Mouse (Mus musculus): Measurements from ENCODE around the gene Shc2. TPM values are rescaled to one million over a fixed set of nuclear protein-coding genes. Genes with fewer than 3 reads are reported as not detected.

Shc2 gene
- 20.5 and 22.6 TPM in 2 replicates for polyA plus RNA-seq (2016; fragmentation: Nextera tagmentation; extraction: Ambion mirVana)

GRCm38 (mm10) chr10:79637128-79638110 is at the start of gene Shc2:
TSS of gene Shc2 (minus strand) at chr10:79637918.
- DNase-seq (ENCODE audit: low spot score): peak; percentile 74
- WGBS: under 1% methylated on average over 116 of the region's 116 CpGs
- Histone ChIP-seq H3K9me3 (no peaks in the 10 kb centered on the region), H3K27me3 (ENCODE audit: insufficient read depth, poor library complexity, severe bottlenecking) (peaks cover 33% of the 10 kb centered on the region), H3K4me1 (replicated peaks) (peaks cover 54% of the 10 kb centered on the region), H3K36me3 (no peaks in the 10 kb centered on the region), H3K4me3 (peak within 1 kb of the TSS; percentile 86), H3K27ac (peak within 1 kb of the TSS; percentile 94)

GRCm38 (mm10) chr10:79687513-79687912 is 49.8 kb upstream of the Shc2 start:
- H3K36me3 ChIP-seq: peaks cover 67% of the 10 kb centered on the region
- WGBS: 93% methylated on average over 6 of the region's 6 CpGs
- H3K27me3 ChIP-seq (ENCODE audit: insufficient read depth, poor library complexity, severe bottlenecking): no peaks in the 10 kb centered on the region
- no peak for DNase-seq (ENCODE audit: low spot score)
- H3K9me3 ChIP-seq: peaks cover 5% of the 10 kb centered on the region; the same call in 1 of the 2 replicates
- H3K4me1 ChIP-seq (replicated peaks): peaks cover 18% of the 10 kb centered on the region
- H3K27ac ChIP-seq: no peak overlapping the region
- no peak overlapping the region for H3K4me3 ChIP-seq

GRCm38 (mm10) chr10:79686691-79687090 is 49.0 kb upstream of the Shc2 start:
- Histone ChIP-seq H3K9me3 (no peaks in the 10 kb centered on the region), H3K4me3 (no peak overlapping the region), H3K27me3 (ENCODE audit: insufficient read depth, poor library complexity, severe bottlenecking) (no peaks in the 10 kb centered on the region), H3K36me3 (peaks cover 64% of the 10 kb centered on the region), H3K27ac (no peak overlapping the region), H3K4me1 (replicated peaks) (peaks cover 22% of the 10 kb centered on the region)
- WGBS: 93% methylated on average over 1 of the region's 1 CpGs
- DNase-seq (ENCODE audit: low spot score): no peak

GRCm38 (mm10) chr10:79686219-79686618 is 48.5 kb upstream of the Shc2 start:
- Histone ChIP-seq H3K27me3 (ENCODE audit: insufficient read depth, poor library complexity, severe bottlenecking) (no peaks in the 10 kb centered on the region), H3K27ac (no peak overlapping the region), H3K9me3 (no peaks in the 10 kb centered on the region), H3K4me1 (replicated peaks) (peaks cover 27% of the 10 kb centered on the region), H3K4me3 (no peak overlapping the region), H3K36me3 (peaks cover 64% of the 10 kb centered on the region)
- DNase-seq (ENCODE audit: low spot score): no peak
- WGBS: 83% methylated on average over 2 of the region's 2 CpGs

- Histone ChIP-seq H3K27me3 (ENCODE audit: insufficient read depth, poor library complexity, severe bottlenecking) (no peaks in the 10 kb centered on the region), H3K4me3 (no peak overlapping the region), H3K27ac (no peak overlapping the region), H3K9me3 (no peaks in the 10 kb centered on the region), H3K4me1 (replicated peaks) (peaks cover 34% of the 10 kb centered on the region), H3K36me3 (peaks cover 64% of the 10 kb centered on the region)
- WGBS: 95% methylated on average over 25 of the region's 25 CpGs
- no peak for DNase-seq (ENCODE audit: low spot score)
These were observed 47.3 kb upstream of the Shc2 start for GRCm38 (mm10) chr10:79684770-79685600.

GRCm38 (mm10) chr10:79683726-79684640 is 46.3 kb upstream of the Shc2 start:
- H3K36me3 ChIP-seq: peaks cover 54% of the 10 kb centered on the region
- peak overlapping the region; percentile 90; the same call in 1 of the 2 replicates for H3K27ac ChIP-seq
- WGBS: 90% methylated on average over 6 of the region's 6 CpGs
- DNase-seq (ENCODE audit: low spot score): no peak
- no peaks in the 10 kb centered on the region for H3K27me3 ChIP-seq (ENCODE audit: insufficient read depth, poor library complexity, severe bottlenecking)
- peak overlapping the region; percentile 96 for H3K4me3 ChIP-seq
- peaks cover 34% of the 10 kb centered on the region for H3K4me1 ChIP-seq (replicated peaks)
- no peaks in the 10 kb centered on the region for H3K9me3 ChIP-seq

GRCm38 (mm10) chr10:79682916-79683582 is 45.3 kb upstream of the Shc2 start:
- peak; percentile 60 for DNase-seq (ENCODE audit: low spot score)
- Histone ChIP-seq H3K36me3 (peaks cover 44% of the 10 kb centered on the region), H3K4me1 (replicated peaks) (peaks cover 34% of the 10 kb centered on the region), H3K4me3 (peak overlapping the region; percentile 96), H3K27me3 (ENCODE audit: insufficient read depth, poor library complexity, severe bottlenecking) (no peaks in the 10 kb centered on the region), H3K9me3 (no peaks in the 10 kb centered on the region), H3K27ac (peak overlapping the region; percentile 90)
- 6% methylated on average over 10 of the region's 10 CpGs for WGBS

- DNase-seq (ENCODE audit: low spot score): peak; percentile 37
- Histone ChIP-seq H3K27ac (peak overlapping the region; percentile 90), H3K27me3 (ENCODE audit: insufficient read depth, poor library complexity, severe bottlenecking) (no peaks in the 10 kb centered on the region), H3K36me3 (peaks cover 39% of the 10 kb centered on the region), H3K4me3 (peak overlapping the region; percentile 96), H3K9me3 (no peaks in the 10 kb centered on the region), H3K4me1 (replicated peaks) (peaks cover 34% of the 10 kb centered on the region)
- 0% methylated on average over 10 of the region's 10 CpGs for WGBS
These were observed 44.8 kb upstream of the Shc2 start for GRCm38 (mm10) chr10:79682551-79682915.

GRCm38 (mm10) chr10:79681591-79682245 is 44.0 kb upstream of the Shc2 start, which contains the start of gene Cdc34:
TSS of gene Cdc34 (plus strand) at chr10:79682195.
- Histone ChIP-seq H3K4me3 (peak within 1 kb of the TSS; percentile 96), H3K36me3 (peaks cover 31% of the 10 kb centered on the region), H3K4me1 (replicated peaks) (peaks cover 34% of the 10 kb centered on the region), H3K9me3 (no peaks in the 10 kb centered on the region), H3K27ac (peak within 1 kb of the TSS; percentile 90), H3K27me3 (ENCODE audit: insufficient read depth, poor library complexity, severe bottlenecking) (no peaks in the 10 kb centered on the region)
- DNase-seq (ENCODE audit: low spot score): peak; percentile 99
- WGBS: under 1% methylated on average over 83 of the region's 84 CpGs

GRCm38 (mm10) chr10:79680606-79681495 is 43.1 kb upstream of the Shc2 start:
- Histone ChIP-seq H3K36me3 (peaks cover 29% of the 10 kb centered on the region), H3K4me1 (replicated peaks) (peaks cover 37% of the 10 kb centered on the region), H3K9me3 (no peaks in the 10 kb centered on the region), H3K4me3 (peak overlapping the region; percentile 96), H3K27me3 (ENCODE audit: insufficient read depth, poor library complexity, severe bottlenecking) (peaks cover 2% of the 10 kb centered on the region), H3K27ac (peak overlapping the region; percentile 90)
- WGBS: 40% methylated on average over 11 of the region's 11 CpGs
- DNase-seq (ENCODE audit: low spot score): no peak

Measured in hindbrain, embryonic 10.5 days (tissue).